Mouse (Mus musculus): ENCODE measurements around the gene Tmem178. TPM values are rescaled to one million over a fixed set of nuclear protein-coding genes. Genes with fewer than 3 reads are reported as not detected.
A peak's percentile ranks its signal among the peaks of the same experiment; 100 is the strongest.

Tmem178 gene
- polyA plus RNA-seq, 1 experiment from 2014 or later, result 2.0 TPM

- Histone ChIP-seq H3K9me3 (ENCODE audit: control insufficient read depth, low read length) (no peaks in the 10 kb centered on the region), H3K4me1 (replicated peaks; ENCODE audit: control insufficient read depth, insufficient read depth) (no peaks in the 10 kb centered on the region), H3K4me3 (ENCODE audit: low read depth, low read length) (no peak overlapping the region), H3K36me3 (ENCODE audit: control insufficient read depth, insufficient read depth, low read length) (no peaks in the 10 kb centered on the region), H3K27ac (replicated peaks) (no peak overlapping the region), H3K9ac (ENCODE audit: low read length) (no peak overlapping the region), H3K27me3 (ENCODE audit: control insufficient read depth, insufficient read depth, low read length) (no peaks in the 10 kb centered on the region), H3K4me2 (replicated peaks; ENCODE audit: low read depth) (no peak overlapping the region)
- TF ChIP-seq CTCF (IDR thresholded peaks at IDR 0.05; ENCODE audit: low read depth) (no peak), EP300 (optimal IDR thresholded peaks at IDR 0.05) (no peak)
- DNase-seq (ENCODE audit: low spot score) (no peak), ATAC-seq (ENCODE audit: low FRiP score, low TSS enrichment) (no peak)
- 82% methylated on average over 10 of the region's 10 CpGs for WGBS
Measured at GRCm38 (mm10) chr17:80955998-80956811, 11.8 kb downstream of the Tmem178 start.

- DNase-seq (ENCODE audit: low spot score) (no peak), ATAC-seq (ENCODE audit: low FRiP score, low TSS enrichment) (no peak)
- Histone ChIP-seq H3K9me3 (ENCODE audit: control insufficient read depth, low read length) (no peaks in the 10 kb centered on the region), H3K27me3 (ENCODE audit: control insufficient read depth, insufficient read depth, low read length) (no peaks in the 10 kb centered on the region), H3K4me2 (replicated peaks; ENCODE audit: low read depth) (no peak overlapping the region), H3K4me3 (ENCODE audit: low read depth, low read length) (no peak overlapping the region), H3K4me1 (replicated peaks; ENCODE audit: control insufficient read depth, insufficient read depth) (no peaks in the 10 kb centered on the region), H3K9ac (ENCODE audit: low read length) (no peak overlapping the region), H3K36me3 (ENCODE audit: control insufficient read depth, insufficient read depth, low read length) (no peaks in the 10 kb centered on the region), H3K27ac (replicated peaks) (no peak overlapping the region)
- WGBS, result 41% methylated on average over 6 of the region's 6 CpGs
- TF ChIP-seq EP300 (optimal IDR thresholded peaks at IDR 0.05) (no peak), CTCF (IDR thresholded peaks at IDR 0.05; ENCODE audit: low read depth) (no peak)
Measured at GRCm38 (mm10) chr17:80958332-80958731, 13.9 kb downstream of the Tmem178 start.

GRCm38 (mm10) chr17:80959840-80960239 is 15.4 kb downstream of the Tmem178 start:
- ATAC-seq (ENCODE audit: low FRiP score, low TSS enrichment) (no peak), DNase-seq (ENCODE audit: low spot score) (no peak)
- H3K4me3 ChIP-seq (ENCODE audit: low read depth, low read length), result no peak overlapping the region
- H3K27me3 ChIP-seq (ENCODE audit: control insufficient read depth, insufficient read depth, low read length), result no peaks in the 10 kb centered on the region
- H3K9ac ChIP-seq (ENCODE audit: low read length), result no peak overlapping the region
- TF ChIP-seq CTCF (IDR thresholded peaks at IDR 0.05; ENCODE audit: low read depth), result no peak
- WGBS, result 67% methylated on average over 2 of the region's 2 CpGs
- no peaks in the 10 kb centered on the region for H3K4me1 ChIP-seq (replicated peaks; ENCODE audit: control insufficient read depth, insufficient read depth)
- no peaks in the 10 kb centered on the region for H3K9me3 ChIP-seq (ENCODE audit: control insufficient read depth, low read length)
- no peak overlapping the region for H3K27ac ChIP-seq (replicated peaks)
- H3K36me3 ChIP-seq (ENCODE audit: control insufficient read depth, insufficient read depth, low read length), result no peaks in the 10 kb centered on the region
- no peak overlapping the region for H3K4me2 ChIP-seq (replicated peaks; ENCODE audit: low read depth)

- DNase-seq (ENCODE audit: low spot score), result no peak
- H3K4me1 ChIP-seq (replicated peaks; ENCODE audit: control insufficient read depth, insufficient read depth), result no peaks in the 10 kb centered on the region; the same call in 1 of the 2 replicates
- no peak overlapping the region for H3K9ac ChIP-seq (ENCODE audit: low read length)
- H3K4me2 ChIP-seq (replicated peaks; ENCODE audit: low read depth), result no peak overlapping the region
- no peaks in the 10 kb centered on the region for H3K9me3 ChIP-seq (ENCODE audit: control insufficient read depth, low read length)
- no peaks in the 10 kb centered on the region for H3K36me3 ChIP-seq (ENCODE audit: control insufficient read depth, insufficient read depth, low read length)
- no peak for ATAC-seq (ENCODE audit: low FRiP score, low TSS enrichment)
- no peak overlapping the region for H3K27ac ChIP-seq (replicated peaks)
- no peak overlapping the region for H3K4me3 ChIP-seq (ENCODE audit: low read depth, low read length)
- 62% methylated on average over 7 of the region's 7 CpGs for WGBS
- no peaks in the 10 kb centered on the region for H3K27me3 ChIP-seq (ENCODE audit: control insufficient read depth, insufficient read depth, low read length)
- no peak for TF ChIP-seq CTCF (IDR thresholded peaks at IDR 0.05; ENCODE audit: low read depth)
- TF ChIP-seq EP300 (optimal IDR thresholded peaks at IDR 0.05), result no peak
Measured at GRCm38 (mm10) chr17:80967475-80967874, 23.0 kb downstream of the Tmem178 start.

- no peaks in the 10 kb centered on the region for H3K36me3 ChIP-seq (ENCODE audit: control insufficient read depth, insufficient read depth, low read length)
- no peaks in the 10 kb centered on the region for H3K9me3 ChIP-seq (ENCODE audit: control insufficient read depth, low read length)
- TF ChIP-seq EP300 (optimal IDR thresholded peaks at IDR 0.05), result no peak
- no peak for TF ChIP-seq CTCF (IDR thresholded peaks at IDR 0.05; ENCODE audit: low read depth)
- no peak overlapping the region for H3K4me2 ChIP-seq (replicated peaks; ENCODE audit: low read depth)
- no peak overlapping the region for H3K27ac ChIP-seq (replicated peaks)
- DNase-seq (ENCODE audit: low spot score), result no peak
- H3K4me1 ChIP-seq (replicated peaks; ENCODE audit: control insufficient read depth, insufficient read depth), result no peaks in the 10 kb centered on the region; the same call in 1 of the 2 replicates
- no peak overlapping the region for H3K4me3 ChIP-seq (ENCODE audit: low read depth, low read length)
- 57% methylated on average over 18 of the region's 18 CpGs for WGBS
- no peaks in the 10 kb centered on the region for H3K27me3 ChIP-seq (ENCODE audit: control insufficient read depth, insufficient read depth, low read length)
- peak; percentile 24; the same call in 1 of the 2 replicates for ATAC-seq (ENCODE audit: low FRiP score, low TSS enrichment)
- no peak overlapping the region for H3K9ac ChIP-seq (ENCODE audit: low read length)
Measured at GRCm38 (mm10) chr17:80969643-80970619, 25.5 kb downstream of the Tmem178 start.
